Mouse (Mus musculus): ENCODE data around the gene 4930470P17Rik. TPM values are rescaled to one million over a fixed set of nuclear protein-coding genes. Genes with fewer than 3 reads are reported as not detected.
"Not testable (repeated sequence)": the region's sequence is repeated elsewhere in the genome, so short reads cannot be mapped to it uniquely, and the experiment has no call there.

4930470P17Rik gene
- polyA plus RNA-seq, 1 experiment from 2014 or later = 0.36 TPM

- 87% methylated on average over 1 of the region's 1 CpGs for WGBS
- ATAC-seq (ENCODE audit: low FRiP score); H3K4me2 ChIP-seq; H3K9ac ChIP-seq (replicated peaks); H3K4me3 ChIP-seq (replicated peaks); H3K27me3 ChIP-seq (replicated peaks); H3K9me3 ChIP-seq (replicated peaks); H3K4me1 ChIP-seq; H3K27ac ChIP-seq (replicated peaks); H3K36me3 ChIP-seq: not testable (repeated sequence)
These were observed 22.5 kb upstream of the 4930470P17Rik start for GRCm38 (mm10) chr2:170624201-170624880.

GRCm38 (mm10) chr2:170622985-170623384 is 21.2 kb upstream of the 4930470P17Rik start:
- Histone ChIP-seq H3K4me2 (no peak overlapping the region), H3K27ac (replicated peaks) (no peak overlapping the region), H3K27me3 (replicated peaks) (no peaks in the 10 kb centered on the region), H3K36me3 (no peaks in the 10 kb centered on the region), H3K4me3 (replicated peaks) (no peak overlapping the region), H3K9ac (replicated peaks) (no peak overlapping the region), H3K4me1 (peaks cover 6% of the 10 kb centered on the region), H3K9me3 (replicated peaks) (no peaks in the 10 kb centered on the region)
- WGBS = 91% methylated on average over 13 of the region's 13 CpGs
- no peak for ATAC-seq (ENCODE audit: low FRiP score)

- H3K4me3 ChIP-seq (replicated peaks) = no peak overlapping the region
- H3K36me3 ChIP-seq = no peaks in the 10 kb centered on the region
- 0 out of 2 replicates have a peak overlapping the region, but pooled peaks have one; percentile 28 for H3K27ac ChIP-seq (replicated peaks)
- 26% methylated on average over 12 of the region's 12 CpGs for WGBS
- ATAC-seq (ENCODE audit: low FRiP score) = peak; percentile 68; the same call in 1 of the 2 replicates
- H3K9me3 ChIP-seq (replicated peaks) = no peaks in the 10 kb centered on the region
- peak overlapping the region; percentile 35 for H3K4me2 ChIP-seq
- no peaks in the 10 kb centered on the region for H3K27me3 ChIP-seq (replicated peaks)
- H3K9ac ChIP-seq (replicated peaks) = no peak overlapping the region
- peaks cover 6% of the 10 kb centered on the region for H3K4me1 ChIP-seq
These were observed 17.2 kb upstream of the 4930470P17Rik start for GRCm38 (mm10) chr2:170618862-170619492.

DNA sequence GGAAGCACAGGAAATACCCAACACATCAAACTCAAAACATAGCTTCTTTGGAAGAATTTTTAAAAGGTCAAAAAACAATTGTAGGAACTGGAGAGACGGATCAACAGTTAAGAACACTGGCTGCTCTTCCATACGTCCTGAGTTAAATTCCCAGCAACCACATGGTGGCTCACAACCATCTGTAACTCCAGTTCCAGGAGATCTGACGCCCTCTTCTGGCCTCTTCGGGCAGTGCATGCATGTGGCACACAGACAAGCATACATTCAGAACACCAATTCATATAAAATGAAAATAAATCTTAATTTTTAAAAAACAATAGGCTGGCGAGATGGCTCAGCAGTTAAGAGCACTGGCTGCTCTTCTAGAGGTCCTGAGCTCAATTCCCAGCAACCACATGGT is 10.0 kb upstream of the 4930470P17Rik start:
- 87% methylated on average over 5 of the region's 5 CpGs for WGBS
- not testable (repeated sequence) for H3K9ac ChIP-seq (replicated peaks); H3K9me3 ChIP-seq (replicated peaks); H3K27ac ChIP-seq (replicated peaks); H3K4me1 ChIP-seq; H3K4me2 ChIP-seq; H3K27me3 ChIP-seq (replicated peaks); H3K36me3 ChIP-seq; ATAC-seq (ENCODE audit: low FRiP score); H3K4me3 ChIP-seq (replicated peaks)

DNA sequence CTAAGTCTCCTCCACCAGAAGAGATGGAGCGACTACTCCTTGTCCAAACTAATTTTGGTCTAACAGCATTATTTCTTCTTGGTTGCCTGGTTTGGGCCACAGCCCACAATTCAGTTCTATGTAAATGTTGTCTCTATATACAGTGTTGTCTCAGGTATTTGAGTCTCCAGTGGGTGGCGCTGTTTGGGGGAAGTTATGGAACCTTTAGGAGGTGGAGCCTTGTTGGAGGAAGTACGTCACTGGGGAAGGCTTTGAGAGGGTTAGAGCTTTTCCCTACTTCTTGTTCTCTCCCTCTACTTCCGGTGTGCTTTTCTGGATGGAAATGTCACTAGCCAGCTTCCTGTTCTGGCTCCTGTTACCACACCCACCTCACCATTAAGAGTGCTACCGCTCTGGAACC is 646 bp downstream of the 4930470P17Rik start:
- no peak for ATAC-seq (ENCODE audit: low FRiP score)
- WGBS = 86% methylated on average over 5 of the region's 5 CpGs
- Histone ChIP-seq H3K27me3 (replicated peaks) (no peaks in the 10 kb centered on the region), H3K27ac (replicated peaks) (no peak overlapping the region), H3K9ac (replicated peaks) (no peak overlapping the region), H3K36me3 (no peaks in the 10 kb centered on the region), H3K4me1 (no peaks in the 10 kb centered on the region), H3K4me2 (no peak overlapping the region), H3K4me3 (replicated peaks) (no peak overlapping the region), H3K9me3 (replicated peaks) (no peaks in the 10 kb centered on the region)

GRCm38 (mm10) chr2:170597586-170597985 is 4.2 kb downstream of the 4930470P17Rik start:
- Histone ChIP-seq H3K4me2 (no peak overlapping the region), H3K4me1 (no peaks in the 10 kb centered on the region), H3K9ac (replicated peaks) (no peak overlapping the region), H3K27me3 (replicated peaks) (no peaks in the 10 kb centered on the region), H3K9me3 (replicated peaks) (no peaks in the 10 kb centered on the region), H3K4me3 (replicated peaks) (no peak overlapping the region), H3K27ac (replicated peaks) (no peak overlapping the region), H3K36me3 (no peaks in the 10 kb centered on the region)
- no peak for ATAC-seq (ENCODE audit: low FRiP score)
- WGBS = 17% methylated on average over 2 of the region's 2 CpGs

- Histone ChIP-seq H3K36me3 (no peaks in the 10 kb centered on the region), H3K27me3 (replicated peaks) (no peaks in the 10 kb centered on the region), H3K4me1 (0 out of 2 replicates have a peak, but pooled peaks cover under 1% of the 10 kb centered on the region), H3K4me2 (no peak overlapping the region), H3K4me3 (replicated peaks) (no peak overlapping the region), H3K9ac (replicated peaks) (no peak overlapping the region), H3K27ac (replicated peaks) (no peak overlapping the region), H3K9me3 (replicated peaks) (no peaks in the 10 kb centered on the region)
- ATAC-seq (ENCODE audit: low FRiP score) = no peak
- 0% methylated on average over 1 of the region's 1 CpGs for WGBS
These were observed 5.1 kb downstream of the 4930470P17Rik start for GRCm38 (mm10) chr2:170596726-170597125.

- no peaks in the 10 kb centered on the region for H3K9me3 ChIP-seq (replicated peaks)
- no peak overlapping the region for H3K4me2 ChIP-seq
- peaks cover 24% of the 10 kb centered on the region for H3K4me1 ChIP-seq
- H3K27me3 ChIP-seq (replicated peaks) = no peaks in the 10 kb centered on the region
- WGBS = 71% methylated on average over 6 of the region's 6 CpGs
- no peak overlapping the region for H3K4me3 ChIP-seq (replicated peaks)
- no peak for ATAC-seq (ENCODE audit: low FRiP score)
- no peak overlapping the region for H3K27ac ChIP-seq (replicated peaks)
- H3K36me3 ChIP-seq = no peaks in the 10 kb centered on the region
- H3K9ac ChIP-seq (replicated peaks) = no peak overlapping the region
These were observed 9.7 kb downstream of the 4930470P17Rik start for GRCm38 (mm10) chr2:170592161-170592560.

DNA sequence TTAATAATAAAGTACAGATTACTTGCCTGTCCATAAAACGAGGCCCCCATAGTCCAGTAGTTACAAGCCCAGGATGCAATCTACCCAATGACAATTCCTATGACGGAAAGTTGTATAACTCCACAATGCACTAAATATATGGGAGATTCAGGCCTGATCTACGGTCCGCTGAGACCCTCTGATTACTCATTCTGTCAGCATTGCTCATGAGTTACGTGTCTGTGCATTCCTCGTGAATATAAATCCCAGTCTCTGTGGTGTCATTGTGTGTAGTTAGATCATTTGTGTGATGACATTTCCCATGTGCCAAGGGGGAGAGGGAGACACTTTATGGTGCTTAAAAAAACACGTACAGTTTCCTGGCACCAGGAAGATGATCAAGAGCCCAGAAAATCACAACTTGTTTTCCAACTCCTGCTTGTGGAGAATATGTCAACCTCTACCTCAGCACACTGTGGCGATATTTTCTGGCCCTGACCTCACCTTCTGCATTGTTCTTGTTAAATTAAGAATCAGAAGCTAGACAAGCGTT is 13.4 kb downstream of the 4930470P17Rik start:
- H3K9me3 ChIP-seq (replicated peaks) = no peaks in the 10 kb centered on the region
- H3K36me3 ChIP-seq = no peaks in the 10 kb centered on the region
- H3K27me3 ChIP-seq (replicated peaks) = no peaks in the 10 kb centered on the region
- no peak overlapping the region for H3K9ac ChIP-seq (replicated peaks)
- no peak overlapping the region for H3K4me3 ChIP-seq (replicated peaks)
- no peak overlapping the region for H3K27ac ChIP-seq (replicated peaks)
- no peak overlapping the region for H3K4me2 ChIP-seq
- H3K4me1 ChIP-seq = peaks cover 37% of the 10 kb centered on the region
- 40% methylated on average over 9 of the region's 9 CpGs for whole genome bisulfite sequencing
- ATAC-seq (ENCODE audit: low FRiP score) = peak; percentile 41; the same call in 1 of the 2 replicates

- H3K27me3 ChIP-seq (replicated peaks) = no peaks in the 10 kb centered on the region
- H3K36me3 ChIP-seq = no peaks in the 10 kb centered on the region
- H3K4me1 ChIP-seq = peaks cover 28% of the 10 kb centered on the region
- 96% methylated on average over 13 of the region's 13 CpGs for WGBS
- H3K27ac ChIP-seq (replicated peaks) = no peak overlapping the region
- no peak overlapping the region for H3K4me3 ChIP-seq (replicated peaks)
- no peak for ATAC-seq (ENCODE audit: low FRiP score)
- H3K9me3 ChIP-seq (replicated peaks) = no peaks in the 10 kb centered on the region
- no peak overlapping the region for H3K4me2 ChIP-seq
- H3K9ac ChIP-seq (replicated peaks) = no peak overlapping the region
These were observed 17.1 kb downstream of the 4930470P17Rik start for GRCm38 (mm10) chr2:170584678-170585077.

DNA sequence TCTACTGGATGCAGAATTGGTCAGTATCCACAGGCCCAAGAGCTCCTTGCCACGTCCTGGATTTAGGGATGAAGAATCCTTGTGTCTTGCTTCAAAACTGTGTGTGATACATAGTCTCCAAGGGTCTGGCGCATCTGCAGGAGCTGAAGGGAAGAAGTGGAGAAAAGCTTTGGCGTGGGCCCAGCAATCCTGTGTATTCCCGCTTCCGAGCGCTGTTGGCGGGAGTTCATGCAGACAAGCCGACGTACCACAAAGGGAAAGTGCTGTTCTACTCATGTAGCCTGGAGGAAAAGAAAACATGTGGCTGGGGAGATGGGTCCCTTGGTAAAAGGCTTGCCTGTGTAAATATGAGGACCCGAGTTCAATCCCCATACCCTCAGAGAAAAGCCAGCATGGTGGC is 22.3 kb downstream of the 4930470P17Rik start:
- H3K4me1 ChIP-seq = no peaks in the 10 kb centered on the region
- no peak overlapping the region for H3K4me3 ChIP-seq (replicated peaks)

GRCm38 (mm10) chr2:170578588-170578987 is 23.2 kb downstream of the 4930470P17Rik start:
- Histone ChIP-seq H3K36me3 (no peaks in the 10 kb centered on the region), H3K4me2 (no peak overlapping the region), H3K4me3 (replicated peaks) (no peak overlapping the region), H3K4me1 (no peaks in the 10 kb centered on the region), H3K27me3 (replicated peaks) (no peaks in the 10 kb centered on the region), H3K27ac (replicated peaks) (no peak overlapping the region), H3K9ac (replicated peaks) (no peak overlapping the region), H3K9me3 (replicated peaks) (no peaks in the 10 kb centered on the region)
- WGBS = 83% methylated on average over 5 of the region's 5 CpGs
- no peak for ATAC-seq (ENCODE audit: low FRiP score)

More for the DNA sequence above, 22.3 kb downstream of the 4930470P17Rik start:
- H3K27ac ChIP-seq (replicated peaks) = no peak overlapping the region
- ATAC-seq (ENCODE audit: low FRiP score) = no peak
- no peak overlapping the region for H3K4me2 ChIP-seq
- H3K9ac ChIP-seq (replicated peaks) = no peak overlapping the region
- H3K9me3 ChIP-seq (replicated peaks) = no peaks in the 10 kb centered on the region
- H3K36me3 ChIP-seq = no peaks in the 10 kb centered on the region
- H3K27me3 ChIP-seq (replicated peaks) = no peaks in the 10 kb centered on the region
- WGBS = 74% methylated on average over 10 of the region's 10 CpGs

All from neural tube, embryonic 15.5 days (tissue).